In the genomic region with DNA sequence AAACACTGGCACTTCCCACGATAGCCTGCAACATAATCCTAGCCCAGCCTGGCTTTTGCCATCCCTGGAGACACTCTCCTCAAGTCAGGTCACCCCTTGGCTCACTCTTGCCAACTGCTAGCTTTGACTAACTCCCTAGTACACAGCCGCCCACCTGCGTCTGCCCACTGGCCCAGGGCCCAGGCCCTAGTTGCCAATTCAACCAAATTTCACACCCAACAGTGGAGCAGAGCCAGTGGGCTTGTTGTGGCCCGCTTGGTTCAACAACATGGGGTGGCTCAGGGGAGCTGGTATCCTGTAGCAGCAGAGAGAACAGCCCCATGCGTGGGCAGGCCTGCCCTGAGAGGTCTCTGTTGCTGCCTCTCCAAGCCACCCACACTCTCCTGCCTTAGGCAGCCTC, we compare ENCODE assay signal across 31 mouse cellular contexts. TPM values are rescaled to one million over a fixed set of nuclear protein-coding genes. Genes with fewer than 3 reads are reported as not detected.
DNase-seq lines count a peak whose midpoint lies in the region; ATAC-seq and TF ChIP-seq lines count a peak whose summit lies in the region.
"Had no signal": no experiment of that assay in that cellular context is flagged by ENCODE, and none has a peak within 500 bp of the region (broad histone marks: within the 10 kb centered on the region; RNA-seq: fewer than 3 reads in every experiment).

No protein-coding gene starts in this region.

- DNase-seq in adrenal gland, postnatal 14 days: peak; percentile 12
- DNase-seq in adrenal gland, adult 18-20 months (ENCODE audit: low spot score in 2 of 2): no peak
- no peak for DNase-seq in midbrain, postnatal 0 days (ENCODE audit: low spot score)
- DNase-seq in midbrain, embryonic 11.5 days (ENCODE audit: low spot score, missing footprints): no peak
- DNase-seq: adrenal gland, postnatal 25 days; cerebellum, adult 11 months; cerebellum, postnatal 14 days; gastrocnemius, postnatal 10 days; heart, adult 11 months; kidney, adult 8-10 months; kidney, postnatal 10 days; lung, postnatal 4 days; retina, postnatal 1 day; right cerebral cortex, postnatal 25 days; thymus, postnatal 36 days had no signal

- H3K4me1 ChIP-seq in forebrain, embryonic 16.5 days (replicated peaks; ENCODE audit: control insufficient read depth, insufficient read depth, low read length): peaks cover 38% of the 10 kb centered on the region
- peaks cover 25% of the 10 kb centered on the region for H3K4me1 ChIP-seq in forebrain, embryonic 12.5 days
- no peaks in the 10 kb centered on the region for H3K4me1 ChIP-seq in midbrain, postnatal 0 days (ENCODE audit: insufficient read depth, low read length)
- H3K4me1 ChIP-seq in midbrain, embryonic 11.5 days (ENCODE audit: control insufficient read depth, insufficient read depth, low read length): peaks cover 5% of the 10 kb centered on the region; the same call in 1 of the 2 replicates
- H3K4me1 ChIP-seq: intestine, embryonic 15.5 days had no signal

- H3K36me3 ChIP-seq in forebrain, embryonic 16.5 days (ENCODE audit: control insufficient read depth, insufficient read depth): no peaks in the 10 kb centered on the region
- no peaks in the 10 kb centered on the region for H3K36me3 ChIP-seq in forebrain, embryonic 12.5 days (replicated peaks)
- no peaks in the 10 kb centered on the region for H3K36me3 ChIP-seq in midbrain, postnatal 0 days (ENCODE audit: insufficient read depth, low read length)
- no peaks in the 10 kb centered on the region for H3K36me3 ChIP-seq in midbrain, embryonic 11.5 days (ENCODE audit: control insufficient read depth, insufficient read depth, low read length)
- H3K36me3 ChIP-seq: embryonic facial prominence, embryonic 13.5 days; hindbrain, embryonic 10.5 days; intestine, embryonic 15.5 days; neural tube, embryonic 12.5 days had no signal

- no peaks in the 10 kb centered on the region for H3K27me3 ChIP-seq in forebrain, embryonic 16.5 days (replicated peaks; ENCODE audit: control insufficient read depth, insufficient read depth, low read length)
- H3K27me3 ChIP-seq in forebrain, embryonic 12.5 days: peaks cover 24% of the 10 kb centered on the region
- H3K27me3 ChIP-seq in midbrain, postnatal 0 days (ENCODE audit: insufficient read depth, low read length): no peaks in the 10 kb centered on the region
- H3K27me3 ChIP-seq in midbrain, embryonic 11.5 days (ENCODE audit: control insufficient read depth, insufficient read depth, low read length): no peaks in the 10 kb centered on the region

- H3K27ac ChIP-seq in forebrain, embryonic 16.5 days (ENCODE audit: low read length): peak overlapping the region; percentile 93
- no peak overlapping the region for H3K27ac ChIP-seq in forebrain, embryonic 12.5 days
- H3K27ac ChIP-seq in midbrain, postnatal 0 days (ENCODE audit: low read depth, low read length): no peak overlapping the region
- H3K27ac ChIP-seq in midbrain, embryonic 11.5 days (ENCODE audit: low read depth, low read length): no peak overlapping the region
- H3K27ac ChIP-seq: embryonic facial prominence, embryonic 13.5 days; hindbrain, embryonic 10.5 days; intestine, embryonic 15.5 days; neural tube, embryonic 12.5 days had no signal

- H3K9me3 ChIP-seq in forebrain, embryonic 16.5 days (ENCODE audit: control insufficient read depth, low read length): no peaks in the 10 kb centered on the region
- no peaks in the 10 kb centered on the region for H3K9me3 ChIP-seq in forebrain, embryonic 12.5 days
- no peaks in the 10 kb centered on the region for H3K9me3 ChIP-seq in midbrain, postnatal 0 days (ENCODE audit: low read length)
- H3K9me3 ChIP-seq in midbrain, embryonic 11.5 days (ENCODE audit: control insufficient read depth, low read length): no peaks in the 10 kb centered on the region
- H3K9me3 ChIP-seq: embryonic facial prominence, embryonic 13.5 days; hindbrain, embryonic 10.5 days; intestine, embryonic 15.5 days; neural tube, embryonic 12.5 days had no signal

- ATAC-seq in forebrain, embryonic 16.5 days: peak; percentile 26
- ATAC-seq in forebrain, embryonic 12.5 days (ENCODE audit: low FRiP score): no peak
- ATAC-seq in midbrain, postnatal 0 days (ENCODE audit: low FRiP score): peak; percentile 31; the same call in 1 of the 2 replicates
- ATAC-seq in midbrain, embryonic 11.5 days (ENCODE audit: low FRiP score): no peak
- no peak for ATAC-seq in activated CD4-positive, CD25-positive, alpha-beta regulatory T cell, adult 4 months
- ATAC-seq: intestine, embryonic 15.5 days had no signal

- no peak overlapping the region for H3K4me2 ChIP-seq in forebrain, embryonic 16.5 days (ENCODE audit: low read length)
- no peak overlapping the region for H3K4me2 ChIP-seq in forebrain, embryonic 12.5 days
- no peak overlapping the region for H3K4me2 ChIP-seq in midbrain, postnatal 0 days (ENCODE audit: low read depth, low read length, poor library complexity, severe bottlenecking)
- no peak overlapping the region for H3K4me2 ChIP-seq in midbrain, embryonic 11.5 days
- H3K4me2 ChIP-seq: embryonic facial prominence, embryonic 13.5 days; heart, embryonic 11.5 days; intestine, embryonic 15.5 days; neural tube, embryonic 12.5 days had no signal

- H3K9ac ChIP-seq in forebrain, embryonic 16.5 days (replicated peaks; ENCODE audit: low read depth, low read length): no peak overlapping the region
- H3K9ac ChIP-seq in forebrain, embryonic 12.5 days: no peak overlapping the region
- no peak overlapping the region for H3K9ac ChIP-seq in midbrain, postnatal 0 days (replicated peaks; ENCODE audit: low read length, poor library complexity, severe bottlenecking)
- H3K9ac ChIP-seq in midbrain, embryonic 11.5 days (ENCODE audit: low read length): no peak overlapping the region
- H3K9ac ChIP-seq: embryonic facial prominence, embryonic 13.5 days; intestine, embryonic 15.5 days; neural tube, embryonic 12.5 days had no signal

- TF ChIP-seq CTCF in midbrain, postnatal 0 days (IDR thresholded peaks at IDR 0.05): no peak

- H3K4me3 ChIP-seq in forebrain, embryonic 16.5 days (replicated peaks; ENCODE audit: low read length): no peak overlapping the region
- H3K4me3 ChIP-seq in forebrain, embryonic 12.5 days (replicated peaks): no peak overlapping the region
- no peak overlapping the region for H3K4me3 ChIP-seq in midbrain, postnatal 0 days (ENCODE audit: low read depth, low read length)
- H3K4me3 ChIP-seq in midbrain, embryonic 11.5 days (ENCODE audit: low read depth, low read length): no peak overlapping the region
- H3K4me3 ChIP-seq: embryonic facial prominence, embryonic 13.5 days; hindbrain, embryonic 10.5 days; intestine, embryonic 15.5 days; neural tube, embryonic 12.5 days had no signal

- 49% methylated on average over 5 of the region's 5 CpGs for WGBS in forebrain, embryonic 16.5 days
- 82% methylated on average over 5 of the region's 5 CpGs for WGBS in forebrain, embryonic 12.5 days
- 66% methylated on average over 5 of the region's 5 CpGs for WGBS in midbrain, postnatal 0 days
- 87% methylated on average over 5 of the region's 5 CpGs for WGBS in midbrain, embryonic 11.5 days

RNA-seq across cellular contexts. Expression of gene 3100002H09Rik, which starts 18.4 kb away (rescaled TPM):
- total RNA-seq in adrenal gland, postnatal 14 days (2021): not detected in 2 replicates
- total RNA-seq in adrenal gland, adult 18-20 months (2021): not detected
- 1.1 and 1.7 TPM in 2 replicates for polyA plus RNA-seq in forebrain, embryonic 16.5 days (2015; fragmentation: Nextera tagmentation; extraction: Ambion mirVana)
- polyA plus RNA-seq in forebrain, embryonic 12.5 days (2016; fragmentation: Nextera tagmentation; extraction: Ambion mirVana): 0.47 and 0.74 TPM in 2 replicates
- total RNA-seq in midbrain, postnatal 0 days (2014; rRNA removed): not detected in 2 replicates
- 0.19 TPM in 1 of 2 replicates, not detected in the other for polyA plus RNA-seq in midbrain, postnatal 0 days (2015; fragmentation: Nextera tagmentation; extraction: Ambion mirVana)
- 0.16 TPM in 1 of 2 replicates, not detected in the other for polyA plus RNA-seq in midbrain, embryonic 11.5 days (2014; fragmentation: Nextera tagmentation; extraction: Ambion mirVana)
- not detected for polyA plus RNA-seq in activated CD4-positive, CD25-positive, alpha-beta regulatory T cell, adult 4 months (2017; shearing (Covaris generic))
- total RNA-seq: adrenal gland, postnatal 25 days; gastrocnemius, postnatal 10 days; liver, adult 2 months; megakaryocyte-erythroid progenitor cell, adult 5-6 weeks had no signal
- polyA plus RNA-seq: embryonic facial prominence, embryonic 13.5 days; heart, embryonic 11.5 days; heart, postnatal 0 days; hindbrain, embryonic 10.5 days; intestine, embryonic 15.5 days; limb, embryonic 11.5 days; liver, adult 2 months; liver, embryonic 16.5 days; lung, embryonic 16.5 days; spleen, adult 2 months; testis, adult 2 months had no signal

Comparison
In these comparisons a context has a peak if more than half of its experiments do, and no peak if none do; other contexts are left out.
1. ATAC-seq: peak in forebrain, embryonic 16.5 days (single experiment) and midbrain, postnatal 0 days (single experiment); none in forebrain, embryonic 12.5 days (single experiment), midbrain, embryonic 11.5 days (single experiment) and activated CD4-positive, CD25-positive, alpha-beta regulatory T cell, adult 4 months (single experiment).